Mouse (Mus musculus): Measurements from ENCODE around the gene Hist1h3c.
"Not testable (repeated sequence)": the region's sequence is repeated elsewhere in the genome, so short reads cannot be mapped to it uniquely, and the experiment has no call there.

The Hist1h3c gene

DNA sequence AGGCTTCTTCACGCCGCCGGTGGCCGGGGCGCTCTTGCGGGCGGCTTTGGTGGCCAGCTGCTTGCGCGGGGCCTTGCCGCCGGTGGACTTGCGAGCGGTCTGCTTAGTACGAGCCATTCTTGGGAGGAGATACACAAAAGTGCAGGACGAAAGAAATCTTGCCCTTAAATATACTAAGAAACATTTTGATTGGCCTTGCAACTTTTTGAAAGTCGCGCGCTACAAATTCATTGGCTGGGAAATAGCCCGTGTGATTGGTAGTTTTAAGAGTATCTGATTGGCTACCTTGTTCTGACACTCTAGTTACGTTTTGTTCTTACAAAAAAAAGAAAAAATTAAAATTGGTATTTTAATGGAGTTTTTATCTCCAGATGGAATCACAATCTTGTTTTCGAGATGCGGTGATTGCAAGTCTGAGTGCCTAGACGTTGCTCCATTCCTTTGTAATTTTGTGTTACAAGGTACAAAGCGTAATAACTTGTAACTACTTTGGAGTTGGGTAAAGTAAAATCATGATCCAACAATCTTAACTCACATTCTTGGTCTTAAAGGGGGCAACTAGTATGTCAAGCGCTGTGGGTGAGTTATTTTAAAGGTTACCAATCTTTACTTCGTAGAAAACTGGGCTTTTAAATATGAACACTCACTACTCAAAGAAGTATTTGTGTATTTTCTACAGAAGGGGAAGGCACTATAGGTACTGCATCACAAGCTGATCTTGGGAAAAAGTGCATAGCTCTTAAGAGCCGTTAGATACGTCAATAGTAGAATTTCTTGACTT lies at the start of gene Hist1h3c:
TSS of gene Hist1h3c (minus strand) at position 222 of the 781 bp plus-strand sequence.
- no peak for DNase-seq (ENCODE audit: low read depth, low spot score)

DNA sequence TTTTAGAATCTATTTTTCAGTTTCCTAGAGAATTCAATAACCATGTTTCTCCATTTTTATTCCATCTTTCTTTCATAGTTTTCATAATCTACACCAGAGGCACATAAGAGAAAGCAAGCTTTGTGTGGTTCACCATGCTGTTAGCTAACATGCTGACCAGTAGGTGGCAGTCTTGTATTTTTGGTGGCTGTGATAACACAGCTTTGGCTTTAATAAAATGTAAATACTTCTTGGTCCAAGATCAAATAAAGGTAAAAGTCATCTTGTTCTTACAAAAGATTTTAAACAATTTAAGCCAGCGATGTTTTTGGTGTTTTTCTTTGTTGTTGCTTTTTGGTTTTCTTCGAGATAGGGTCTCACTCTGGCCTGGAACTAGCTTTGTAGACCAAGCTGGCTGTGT lies 47.1 kb upstream of the Hist1h3c start:
- DNase-seq (ENCODE audit: low read depth, low spot score) = no peak

DNA sequence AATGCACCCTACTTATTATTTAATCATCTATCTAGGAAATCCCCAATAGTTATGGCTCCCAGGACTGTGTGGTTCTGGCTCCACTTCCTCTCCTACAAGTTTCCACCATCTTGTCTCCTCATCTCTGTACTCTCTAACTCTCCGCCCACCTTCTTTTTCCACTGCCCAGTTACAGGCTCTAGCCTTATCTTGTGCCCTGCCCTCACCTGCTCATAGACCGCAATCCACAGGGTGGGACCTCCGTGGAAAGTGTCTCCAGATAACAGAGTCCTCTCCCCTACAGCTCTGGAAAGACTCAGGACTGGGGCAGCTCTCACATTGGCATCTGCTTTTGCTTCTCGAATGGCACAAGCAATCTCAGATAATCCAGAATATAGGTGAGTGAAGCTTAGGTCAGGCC lies 33.6 kb upstream of the Hist1h3c start:
- DNase-seq (ENCODE audit: low read depth, low spot score) = no peak

DNA sequence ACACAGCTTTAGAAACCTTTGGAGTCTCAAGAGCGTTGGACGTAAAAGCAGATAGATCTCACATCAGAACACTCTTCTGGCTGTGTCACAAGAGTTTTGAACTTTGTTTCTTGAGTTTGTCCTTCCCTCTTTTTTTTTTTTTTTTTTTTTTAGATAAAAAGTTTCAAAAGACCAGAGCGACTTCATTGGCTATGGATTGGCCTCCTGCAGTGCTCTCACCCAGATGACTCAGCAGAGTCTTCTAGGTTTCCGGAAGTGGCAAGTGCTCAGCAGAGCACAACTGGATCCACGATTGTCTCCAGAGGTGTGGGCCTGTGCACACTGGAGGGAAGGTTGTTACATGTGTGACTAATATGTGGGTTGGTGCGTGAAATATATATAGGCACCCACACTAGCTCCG lies 32.9 kb upstream of the Hist1h3c start:
- DNase-seq (ENCODE audit: low read depth, low spot score) = no peak

DNA sequence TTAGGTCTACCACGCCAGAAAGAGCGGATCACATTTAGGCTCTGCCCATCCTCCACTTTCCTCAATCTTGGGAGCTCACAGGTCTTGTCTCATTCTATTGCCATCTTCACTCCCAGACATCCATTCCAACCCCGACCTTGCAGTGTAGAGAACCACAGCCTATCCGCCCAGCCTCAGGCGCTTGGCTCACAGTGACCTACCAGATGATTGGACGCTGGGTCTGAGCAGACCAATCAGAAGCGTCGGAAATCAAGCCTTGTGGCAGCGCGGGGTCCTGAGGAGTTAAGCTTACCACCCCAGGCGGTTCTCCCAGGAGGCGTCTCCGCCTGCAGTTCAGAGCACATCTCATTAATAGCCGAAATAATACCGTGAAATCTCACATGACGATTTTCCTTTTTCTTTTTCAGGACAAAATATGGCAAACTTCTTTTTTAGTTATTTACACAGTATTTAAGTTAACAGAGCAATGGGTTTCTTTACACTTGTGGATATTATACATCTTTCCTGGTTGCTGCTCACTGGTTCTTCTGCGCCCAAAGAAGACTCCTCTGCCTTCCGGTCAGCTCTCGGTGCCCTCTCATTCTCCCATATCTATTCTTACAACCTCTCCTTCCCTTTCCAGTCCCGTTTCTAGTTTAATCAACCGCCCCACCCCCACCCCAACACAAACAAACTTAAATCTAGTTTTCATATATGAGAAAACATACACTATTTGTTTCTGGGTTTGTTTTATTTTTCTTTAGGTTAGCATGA lies 27.3 kb upstream of the Hist1h3c start:
- peak; percentile 73 for DNase-seq (ENCODE audit: low read depth, low spot score)

DNA sequence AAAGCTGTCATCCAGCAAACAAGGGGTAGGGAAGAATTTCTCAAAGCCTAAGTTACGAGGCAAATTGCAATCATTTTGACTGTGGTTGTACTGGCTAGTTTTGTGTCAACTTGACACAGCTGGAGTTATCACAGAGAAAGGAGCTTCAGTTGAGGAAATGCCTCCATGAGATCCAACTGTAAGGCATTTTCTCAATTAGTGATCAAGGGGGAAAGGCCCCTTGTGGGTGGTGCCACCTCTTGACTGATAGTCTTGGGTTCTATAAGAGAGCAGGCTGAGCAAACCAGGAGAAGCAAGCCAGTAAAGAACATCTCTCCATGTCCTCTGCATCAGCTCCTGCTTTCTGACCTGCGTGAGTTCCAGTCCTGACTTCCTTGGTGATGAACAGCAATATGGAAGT lies 24.2 kb upstream of the Hist1h3c start, which contains the start of gene Trim38:
TSS of gene Trim38 (plus strand) at position 301 of the 400 bp plus-strand sequence.
- DNase-seq (ENCODE audit: low read depth, low spot score) = not testable (repeated sequence)

DNA sequence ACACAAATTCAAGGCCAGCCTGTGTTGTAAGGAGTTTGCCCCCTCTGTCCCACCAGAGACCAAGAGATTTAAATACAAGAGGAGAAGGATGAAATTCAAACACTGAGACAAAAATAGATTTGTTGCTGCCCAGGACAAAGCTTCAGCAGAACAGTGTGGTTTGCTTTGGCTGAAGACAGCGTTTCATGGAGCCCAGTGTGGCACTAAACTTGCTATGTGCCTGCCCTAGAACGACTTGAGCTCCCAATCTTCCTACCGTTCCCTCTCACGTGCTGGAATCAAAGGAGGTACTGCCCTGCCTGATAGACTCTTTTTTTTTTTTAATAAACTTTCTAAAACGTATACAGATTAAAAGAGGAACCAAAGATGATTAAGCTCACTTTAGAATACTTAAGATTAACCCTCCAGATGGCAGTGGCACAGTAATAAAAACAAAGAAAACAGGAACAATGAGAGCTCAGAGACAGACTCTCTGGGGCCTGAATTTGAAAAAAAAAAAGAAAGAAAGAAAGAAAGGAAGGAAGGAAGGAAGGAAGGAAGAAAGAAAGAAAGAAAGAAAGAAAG lies 23.5 kb upstream of the Hist1h3c start:
- no peak for DNase-seq (ENCODE audit: low read depth, low spot score)

DNA sequence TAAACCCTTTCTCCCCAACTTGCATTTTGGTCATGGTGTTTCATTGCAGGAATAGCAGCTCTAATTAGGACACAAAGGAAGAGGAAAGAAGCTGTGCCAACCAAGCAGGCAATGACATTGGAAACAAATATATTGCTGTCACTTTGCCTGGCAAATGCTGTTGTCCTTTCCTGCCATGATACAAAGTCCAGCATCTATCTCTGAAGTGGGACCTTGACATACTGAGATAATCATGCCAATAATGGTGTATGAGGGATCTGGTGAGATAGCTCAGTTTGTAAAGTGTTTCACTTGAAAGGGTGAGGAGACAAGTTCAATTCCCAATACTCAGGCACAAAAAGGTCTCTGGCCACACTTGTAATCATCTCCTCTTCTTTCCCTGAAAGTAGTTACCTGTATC lies 21.4 kb upstream of the Hist1h3c start:
- no peak for DNase-seq (ENCODE audit: low read depth, low spot score)

DNA sequence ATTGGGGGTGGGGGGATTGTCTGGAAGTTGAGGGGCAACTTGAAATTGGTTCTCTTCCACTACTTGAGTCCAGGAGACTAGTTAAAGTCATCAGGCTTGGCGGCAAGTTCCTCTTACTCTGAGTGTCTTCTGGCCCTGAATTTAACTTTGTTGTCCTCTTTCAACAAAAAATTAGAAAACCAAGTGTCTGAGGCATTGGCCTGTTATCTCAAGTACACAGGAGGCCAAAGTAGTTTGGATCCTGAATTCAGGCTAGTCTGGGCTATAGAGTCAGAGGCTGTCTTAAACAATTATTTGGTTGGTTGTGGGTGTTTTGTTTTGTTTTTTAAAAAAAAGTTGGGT lies 19.7 kb upstream of the Hist1h3c start:
- no peak for DNase-seq (ENCODE audit: low read depth, low spot score)

DNA sequence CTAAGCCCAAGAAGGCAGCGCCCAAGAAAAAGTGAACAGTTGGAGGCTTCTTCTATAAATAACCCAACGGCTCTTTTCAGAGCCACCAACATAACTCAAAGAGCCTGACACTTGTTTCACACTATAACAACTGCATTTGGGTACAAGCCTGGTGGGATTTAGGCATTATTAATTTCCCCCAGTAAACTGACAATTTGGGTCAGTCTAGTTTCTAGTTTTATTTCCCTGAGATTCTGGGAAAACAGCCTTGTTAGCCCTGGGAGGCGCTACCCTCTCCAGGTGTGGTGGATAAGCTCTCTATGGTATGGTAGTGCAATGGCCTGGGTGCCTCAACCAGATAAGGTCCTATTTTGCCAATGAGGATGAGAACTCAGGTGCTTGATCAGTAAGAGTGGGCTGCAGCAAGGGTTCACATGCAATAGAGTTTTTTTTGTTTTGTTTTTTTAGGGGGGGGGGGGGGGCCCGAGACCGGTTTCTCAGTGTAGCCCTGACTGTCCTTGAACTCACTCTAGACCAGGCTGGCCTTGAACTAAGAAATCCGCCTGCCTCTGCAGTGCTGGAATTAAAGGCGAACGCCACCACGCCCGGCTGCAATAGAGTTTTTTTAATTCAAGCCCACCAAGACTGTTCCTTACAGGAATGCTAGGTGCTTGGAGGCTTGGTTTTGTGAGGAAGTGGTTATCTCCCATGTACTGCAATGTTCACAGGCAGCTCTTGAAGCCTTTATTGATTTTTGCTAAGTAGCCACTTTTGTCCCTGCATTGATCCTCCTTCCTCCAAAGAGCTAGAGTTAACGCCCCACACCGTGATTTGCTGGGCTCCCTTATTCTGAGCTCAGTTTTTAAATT lies 19.1 kb upstream of the Hist1h3c start:
- no peak for DNase-seq (ENCODE audit: low read depth, low spot score)

DNA sequence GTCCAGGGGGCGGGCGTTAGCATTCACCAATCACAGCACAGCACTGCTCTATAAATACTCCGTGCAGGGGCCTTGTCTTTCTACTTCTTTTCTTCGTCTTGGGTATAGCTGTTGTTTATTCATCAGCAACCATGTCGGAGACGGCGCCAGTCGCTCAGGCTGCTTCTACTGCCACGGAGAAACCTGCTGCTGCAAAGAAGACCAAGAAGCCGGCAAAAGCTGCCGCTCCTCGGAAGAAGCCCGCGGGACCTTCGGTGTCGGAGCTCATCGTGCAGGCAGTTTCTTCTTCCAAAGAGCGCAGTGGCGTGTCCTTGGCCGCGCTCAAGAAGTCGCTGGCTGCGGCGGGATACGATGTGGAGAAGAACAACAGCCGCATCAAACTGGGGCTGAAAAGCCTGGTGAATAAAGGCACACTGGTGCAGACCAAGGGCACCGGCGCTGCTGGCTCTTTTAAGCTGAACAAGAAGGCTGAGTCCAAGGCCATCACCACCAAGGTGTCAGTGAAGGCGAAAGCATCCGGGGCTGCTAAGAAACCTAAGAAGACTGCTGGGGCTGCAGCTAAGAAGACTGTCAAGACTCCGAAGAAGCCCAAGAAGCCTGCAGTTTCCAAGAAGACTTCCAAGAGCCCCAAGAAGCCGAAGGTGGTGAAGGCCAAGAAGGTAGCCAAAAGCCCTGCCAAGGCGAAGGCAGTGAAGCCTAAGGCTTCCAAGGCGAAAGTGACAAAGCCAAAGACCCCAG lies 18.4 kb upstream of the Hist1h3c start, which contains the start of gene Hist1h1a:
TSS of gene Hist1h1a (plus strand) at position 81 of the 738 bp plus-strand sequence.
- no peak for DNase-seq (ENCODE audit: low read depth, low spot score)

DNA sequence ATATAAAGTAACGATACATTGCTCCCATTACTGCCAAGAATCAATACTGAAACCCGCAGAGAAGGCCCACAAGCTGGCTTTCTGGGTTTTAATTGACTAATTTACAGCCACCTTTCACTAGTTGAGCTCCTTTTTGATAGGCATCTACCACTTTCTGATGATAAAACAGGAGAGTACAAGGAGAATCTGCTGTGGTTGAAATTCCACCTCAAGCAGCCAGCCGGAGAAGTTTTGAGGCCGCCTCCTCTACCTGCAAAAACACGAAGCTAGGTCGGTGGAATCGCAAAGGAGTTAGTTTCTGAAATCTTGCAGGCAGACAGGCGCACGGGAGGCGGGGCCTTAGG lies 17.8 kb upstream of the Hist1h3c start:
- DNase-seq (ENCODE audit: low read depth, low spot score) = no peak

DNA sequence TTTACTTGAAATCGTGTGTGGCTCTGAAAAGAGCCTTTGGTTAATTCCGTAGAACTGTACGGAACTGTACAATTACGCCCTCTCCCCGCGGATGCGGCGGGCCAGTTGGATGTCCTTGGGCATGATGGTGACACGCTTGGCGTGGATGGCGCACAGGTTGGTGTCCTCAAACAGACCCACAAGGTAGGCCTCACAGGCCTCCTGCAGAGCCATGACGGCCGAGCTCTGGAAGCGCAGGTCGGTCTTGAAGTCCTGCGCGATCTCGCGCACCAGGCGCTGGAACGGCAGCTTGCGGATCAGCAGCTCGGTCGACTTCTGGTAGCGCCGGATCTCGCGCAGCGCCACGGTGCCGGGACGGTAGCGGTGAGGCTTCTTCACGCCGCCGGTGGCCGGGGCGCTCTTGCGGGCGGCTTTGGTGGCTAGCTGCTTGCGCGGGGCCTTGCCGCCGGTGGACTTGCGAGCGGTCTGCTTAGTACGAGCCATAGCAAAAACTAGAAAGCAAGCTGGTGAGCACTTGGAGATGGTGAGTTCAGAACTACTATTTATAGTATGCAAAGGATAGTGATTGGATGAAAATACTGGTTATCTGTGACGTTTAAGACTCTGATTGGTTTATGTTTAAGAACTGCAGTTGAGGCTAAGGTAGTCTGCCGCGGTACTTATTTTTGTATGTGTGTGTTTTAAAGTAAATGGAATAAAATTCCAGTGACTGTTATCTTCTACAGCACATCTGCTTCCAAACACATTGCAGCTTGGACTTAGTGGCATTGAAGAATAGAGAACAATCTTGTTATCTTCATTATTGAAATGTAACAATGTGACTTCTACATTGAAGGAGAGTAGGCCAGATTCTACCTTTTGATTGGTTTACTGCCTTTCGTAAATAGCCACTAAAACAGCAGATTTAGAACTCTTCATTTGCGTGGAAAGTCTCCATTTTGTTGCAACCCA lies 16.7 kb upstream of the Hist1h3c start, which contains the start of gene Hist1h3a:
TSS of gene Hist1h3a (minus strand) at position 516 of the 951 bp plus-strand sequence.
- DNase-seq (ENCODE audit: low read depth, low spot score) = not testable (repeated sequence)

DNA sequence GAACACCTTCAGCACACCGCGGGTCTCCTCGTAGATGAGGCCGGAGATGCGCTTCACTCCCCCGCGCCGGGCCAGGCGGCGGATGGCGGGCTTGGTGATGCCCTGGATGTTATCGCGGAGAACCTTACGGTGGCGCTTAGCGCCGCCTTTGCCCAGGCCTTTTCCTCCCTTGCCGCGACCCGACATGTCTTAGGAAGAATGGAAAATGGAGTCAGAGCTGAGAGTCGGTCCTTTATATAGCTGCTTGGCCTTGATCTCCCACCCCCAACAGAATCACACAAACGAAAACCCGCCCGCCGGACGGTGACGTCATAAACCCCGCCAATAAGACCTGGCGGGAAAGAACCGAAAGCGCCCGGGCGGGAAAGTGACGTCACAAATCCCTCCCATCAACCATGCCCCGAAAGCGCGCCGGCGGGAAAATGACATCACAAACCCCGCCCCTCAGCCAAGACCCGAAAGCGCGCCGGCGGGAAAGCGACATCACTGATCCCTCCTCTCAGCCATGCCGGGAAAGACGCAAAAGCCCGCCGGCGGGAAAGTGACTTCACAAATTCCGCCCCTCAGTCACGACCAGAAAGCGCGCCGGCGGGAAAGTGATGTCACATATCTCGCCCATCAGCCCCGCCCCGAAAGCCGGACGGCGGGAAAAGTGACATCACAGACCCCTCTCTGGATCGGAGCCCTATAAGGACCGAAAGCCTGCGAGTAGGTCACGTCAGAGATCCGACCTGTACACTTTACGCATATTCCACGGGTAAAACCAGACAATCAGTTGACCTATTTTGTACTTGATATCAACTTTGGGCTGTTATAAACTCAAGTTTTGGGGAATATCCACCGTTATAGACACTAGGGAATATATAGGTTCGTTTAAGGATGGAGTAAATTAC lies 15.8 kb upstream of the Hist1h3c start, which contains the start of gene Hist1h4a:
TSS of gene Hist1h4a (minus strand) at position 259 of the 893 bp plus-strand sequence.
- no peak for DNase-seq (ENCODE audit: low read depth, low spot score)

DNA sequence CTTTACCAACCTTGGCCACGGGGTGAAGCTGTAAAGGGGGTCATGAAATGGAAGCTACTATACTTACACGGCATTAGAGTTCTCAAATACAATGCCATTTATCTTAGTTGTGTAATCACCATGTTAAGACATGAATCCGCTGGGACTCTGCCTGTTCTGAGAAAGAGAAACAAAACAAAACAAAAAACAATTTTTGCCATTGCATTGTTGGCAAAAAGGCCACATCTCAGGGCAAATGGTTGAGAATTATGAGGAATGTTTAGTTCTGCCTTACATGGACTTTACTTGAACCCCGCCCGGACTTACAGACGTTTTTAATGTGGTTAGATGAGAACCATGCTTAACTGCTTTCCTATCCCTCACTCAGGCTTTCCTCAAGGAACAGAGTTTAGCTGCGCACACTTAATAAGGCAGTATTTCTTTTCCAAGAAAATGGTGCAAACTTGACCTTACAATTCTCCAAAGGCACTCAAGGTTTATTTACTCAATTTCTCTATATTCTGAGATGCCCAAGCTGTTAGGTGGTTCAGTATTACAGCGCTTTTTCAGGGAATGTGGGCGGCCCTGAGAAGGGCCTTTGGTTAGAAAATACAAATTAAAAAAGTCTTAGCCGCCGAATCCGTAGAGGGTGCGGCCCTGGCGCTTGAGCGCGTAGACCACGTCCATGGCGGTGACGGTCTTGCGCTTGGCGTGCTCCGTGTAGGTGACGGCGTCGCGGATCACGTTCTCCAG lies 15.0 kb upstream of the Hist1h3c start:
- DNase-seq (ENCODE audit: low read depth, low spot score) = no peak

DNA sequence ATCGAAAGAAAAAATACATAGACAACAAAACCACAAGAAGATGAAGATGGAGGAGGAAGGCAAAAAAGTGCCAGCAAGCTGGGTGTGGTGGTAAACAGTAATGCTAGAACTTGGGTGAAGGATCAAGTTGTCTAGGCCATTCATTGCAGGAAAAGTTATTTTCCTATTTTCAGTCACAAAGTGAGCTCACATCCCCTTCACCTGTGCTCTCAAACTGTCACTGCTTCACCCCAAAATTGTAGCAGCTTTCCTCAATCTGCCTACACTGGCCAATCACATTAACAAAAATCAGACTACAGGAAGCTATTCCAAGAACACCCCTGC lies 14.5 kb upstream of the Hist1h3c start:
- DNase-seq (ENCODE audit: low read depth, low spot score) = no peak

DNA sequence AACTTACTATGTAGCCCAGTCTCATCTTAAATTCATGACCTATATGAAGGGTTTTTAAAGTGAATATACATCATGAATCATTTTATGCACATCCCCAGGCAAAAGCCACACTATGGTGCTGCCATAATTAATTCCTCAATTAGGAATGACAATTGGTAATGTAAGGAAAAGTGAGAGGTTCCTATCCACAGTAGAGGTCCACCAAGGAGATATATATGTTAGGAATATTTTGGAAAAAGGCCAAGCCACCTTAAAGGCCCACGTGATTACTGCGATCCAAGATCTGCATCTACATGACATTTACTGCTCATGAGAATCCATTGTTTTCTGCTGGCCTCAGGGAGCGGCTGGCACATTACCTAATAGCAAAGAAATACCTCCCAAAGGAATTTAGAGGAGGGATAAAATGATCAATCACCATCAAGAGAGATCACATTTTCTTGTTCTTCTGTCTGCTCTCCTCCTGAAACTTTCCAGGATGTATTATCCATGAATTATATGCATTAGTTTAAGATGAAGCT lies 13.9 kb upstream of the Hist1h3c start:
- no peak for DNase-seq (ENCODE audit: low read depth, low spot score)

DNA sequence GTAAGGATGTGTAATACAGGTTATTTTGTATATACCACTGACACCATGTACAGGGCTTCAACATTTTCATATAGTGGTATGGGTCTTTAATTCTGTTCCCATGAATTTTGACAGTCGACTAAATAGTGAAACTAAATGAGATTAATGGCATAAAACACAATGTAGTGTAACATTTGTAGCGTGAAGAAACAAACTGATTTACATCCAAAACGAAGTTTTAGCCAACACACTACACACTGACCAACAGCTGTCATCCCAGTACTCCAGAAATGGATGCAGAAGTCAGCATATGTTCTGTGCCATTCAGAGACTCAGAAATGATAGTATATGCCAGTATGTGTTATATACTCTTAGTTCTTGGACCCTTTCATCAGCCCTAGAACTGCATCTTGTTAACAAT lies 12.5 kb upstream of the Hist1h3c start:
- no peak for DNase-seq (ENCODE audit: low read depth, low spot score)

All from WW6 (cell line).